Mouse (Mus musculus): ENCODE measurements at regions not wholly inside any gene's neighbourhood (a gene's known extent, or its start where the extent isn't known, plus 50 kb on each side); places are given as distances from the start of the nearest gene placed in this dataset.
A peak's percentile ranks its signal among the peaks of the same experiment; 100 is the strongest.
"Not testable (repeated sequence)": the region's sequence is repeated elsewhere in the genome, so short reads cannot be mapped to it uniquely, and the experiment has no call there.

GRCm38 (mm10) chr1:95397188-95397587 lies 83.8 kb downstream of the Fam174a start:
- DNase-seq (ENCODE audit: extremely low spot score): no peak

- DNase-seq (ENCODE audit: extremely low spot score): no peak
These were observed 86.3 kb downstream of the Fam174a start for GRCm38 (mm10) chr1:95399764-95400163.

- no peak for DNase-seq (ENCODE audit: extremely low spot score)
These were observed 108.8 kb downstream of the Fam174a start for GRCm38 (mm10) chr1:95422253-95422652.

- DNase-seq (ENCODE audit: extremely low spot score): no peak
These were observed 112.0 kb downstream of the Fam174a start for GRCm38 (mm10) chr1:95425420-95425819.

- no peak for DNase-seq (ENCODE audit: extremely low spot score)
These were observed 123.7 kb downstream of the Fam174a start for GRCm38 (mm10) chr1:95437155-95437554.

- DNase-seq (ENCODE audit: extremely low spot score): no peak
These were observed 132.1 kb downstream of the Fam174a start for GRCm38 (mm10) chr1:95445541-95445940.

GRCm38 (mm10) chr1:95448962-95449558 lies 135.6 kb downstream of the Fam174a start:
- no peak for DNase-seq (ENCODE audit: extremely low spot score)

- DNase-seq (ENCODE audit: extremely low spot score): no peak
These were observed 137.5 kb downstream of the Fam174a start for GRCm38 (mm10) chr1:95450920-95451332.

GRCm38 (mm10) chr1:95451755-95452154 lies 138.3 kb downstream of the Fam174a start:
- DNase-seq (ENCODE audit: extremely low spot score): peak; percentile 94

GRCm38 (mm10) chr1:95454246-95454645 lies 140.8 kb downstream of the Fam174a start:
- DNase-seq (ENCODE audit: extremely low spot score): no peak

GRCm38 (mm10) chr1:95459355-95459754 lies 145.9 kb downstream of the Fam174a start:
- no peak for DNase-seq (ENCODE audit: extremely low spot score)

- DNase-seq (ENCODE audit: extremely low spot score): no peak
These were observed 154.7 kb downstream of the Fam174a start for GRCm38 (mm10) chr1:95468095-95468494.

- DNase-seq (ENCODE audit: extremely low spot score): no peak
These were observed 155.3 kb downstream of the Fam174a start for GRCm38 (mm10) chr1:95468772-95469171.

GRCm38 (mm10) chr1:95470491-95470890 lies 157.1 kb downstream of the Fam174a start:
- DNase-seq (ENCODE audit: extremely low spot score): no peak

GRCm38 (mm10) chr1:95493004-95493403 lies 174.4 kb downstream of the St8sia4 start:
- no peak for DNase-seq (ENCODE audit: extremely low spot score)

- DNase-seq (ENCODE audit: extremely low spot score): not testable (repeated sequence)
These were observed 166.7 kb downstream of the St8sia4 start for GRCm38 (mm10) chr1:95500671-95501070.

GRCm38 (mm10) chr1:95508718-95509117 lies 158.7 kb downstream of the St8sia4 start:
- no peak for DNase-seq (ENCODE audit: extremely low spot score)

GRCm38 (mm10) chr1:95528726-95529125 lies 138.6 kb downstream of the St8sia4 start:
- no peak for DNase-seq (ENCODE audit: extremely low spot score)

GRCm38 (mm10) chr1:95531017-95531416 lies 136.4 kb downstream of the St8sia4 start:
- DNase-seq (ENCODE audit: extremely low spot score): no peak
